Mouse (Mus musculus) brown adipose tissue, adult 24 weeks (tissue): ENCODE data around the gene Cdh23. TPM values are rescaled to one million over a fixed set of nuclear protein-coding genes. Genes with fewer than 3 reads are reported as not detected.

ENCODE experiments used
- H3K27ac ChIP-seq: fragments of 200-500 bp; replicated peaks from 2 replicates; pipeline ENCODE4 v1.5.1; 2012; ENCODE audit warnings: low read depth, mild to moderate bottlenecking, low read length
- H3K4me1 ChIP-seq: fragments of 200-500 bp; 2 replicates; pipeline ENCODE4 v1.6.1; 2012; ENCODE audit warnings: low read length, mixed read lengths; ENCODE audit not compliant: control insufficient read depth, insufficient read depth, insufficient read length
- H3K4me3 ChIP-seq: fragments of 200-500 bp; 2 replicates; pipeline ENCODE4 v1.5.1; 2012; ENCODE audit warnings: low read depth, mild to moderate bottlenecking, low read length, moderate library complexity; ENCODE audit not compliant: insufficient read depth
- polyA plus RNA-seq: library from polyadenylated mRNA; stranded (reverse); fragments of >200 nt; gene quantifications from 2 replicates; pipeline ENCODE4 v1.2.4, GENCODE M21; 2012; ENCODE audit not compliant: missing spikeins, insufficient read depth, insufficient read length

Gene Cdh23
- polyA plus RNA-seq, 1 experiment = 2.1 TPM

DNA sequence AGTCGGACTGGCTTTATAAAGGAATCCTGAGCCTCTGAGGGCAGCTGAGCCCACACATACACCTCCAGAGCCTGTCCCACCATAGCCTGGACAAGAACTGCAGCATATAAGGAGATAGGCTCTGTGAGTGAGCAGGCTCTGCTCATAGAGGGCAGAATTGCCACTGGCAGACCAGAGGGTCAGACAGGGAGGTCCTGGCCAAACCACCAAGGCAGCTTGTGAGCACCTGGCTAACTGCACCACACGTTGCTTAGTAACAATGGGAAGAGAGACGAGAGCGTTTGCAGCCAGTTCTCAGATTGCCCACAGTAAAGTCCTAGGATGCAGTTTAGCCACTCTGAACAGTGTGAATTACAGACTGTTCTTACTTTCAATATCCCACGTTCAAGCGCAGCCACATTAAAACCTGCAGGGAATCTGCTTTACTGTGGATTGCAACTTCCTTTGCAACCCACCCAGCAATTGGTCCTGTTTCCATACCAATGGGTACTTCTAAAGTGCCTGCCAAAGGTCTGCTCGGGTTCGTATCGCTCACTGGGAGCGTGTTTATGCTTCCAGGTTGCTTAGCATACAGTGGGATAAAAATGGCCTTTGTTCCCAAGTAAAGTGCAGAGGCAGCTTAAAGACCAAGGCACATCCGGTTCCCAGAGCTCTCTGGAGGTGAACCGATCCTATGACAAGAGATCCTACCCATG lies 334.5 kb downstream of the Cdh23 start:
- Histone ChIP-seq H3K4me3 (no peak overlapping the region), H3K4me1 (peaks cover 35% of the 10 kb centered on the region), H3K27ac (peak overlapping the region; percentile 55)

DNA sequence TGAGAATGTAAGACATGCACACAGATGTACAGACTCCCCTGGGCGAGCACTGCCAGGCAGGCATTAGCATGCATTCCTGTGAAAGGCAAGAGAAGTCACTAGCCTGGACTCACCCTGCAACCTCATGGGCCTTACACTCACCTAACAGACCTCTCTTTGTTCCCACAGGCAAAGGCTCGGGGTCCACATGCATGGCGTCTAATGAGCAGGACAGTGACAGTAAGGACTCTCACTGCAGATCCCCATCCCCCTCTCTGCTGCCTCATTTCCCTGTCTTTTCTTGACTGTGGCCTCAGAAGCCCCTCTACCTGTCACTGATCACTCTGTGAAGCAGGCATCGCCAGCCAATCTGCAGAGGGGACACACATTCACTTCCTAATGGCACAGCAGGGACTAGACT lies 337.5 kb downstream of the Cdh23 start:
- Histone ChIP-seq H3K4me1 (peaks cover 39% of the 10 kb centered on the region), H3K4me3 (no peak overlapping the region), H3K27ac (no peak overlapping the region)

GRCm38 (mm10) chr10:60357901-60358300 lies 338.4 kb downstream of the Cdh23 start:
- Histone ChIP-seq H3K27ac (no peak overlapping the region), H3K4me3 (no peak overlapping the region), H3K4me1 (peaks cover 43% of the 10 kb centered on the region)

DNA sequence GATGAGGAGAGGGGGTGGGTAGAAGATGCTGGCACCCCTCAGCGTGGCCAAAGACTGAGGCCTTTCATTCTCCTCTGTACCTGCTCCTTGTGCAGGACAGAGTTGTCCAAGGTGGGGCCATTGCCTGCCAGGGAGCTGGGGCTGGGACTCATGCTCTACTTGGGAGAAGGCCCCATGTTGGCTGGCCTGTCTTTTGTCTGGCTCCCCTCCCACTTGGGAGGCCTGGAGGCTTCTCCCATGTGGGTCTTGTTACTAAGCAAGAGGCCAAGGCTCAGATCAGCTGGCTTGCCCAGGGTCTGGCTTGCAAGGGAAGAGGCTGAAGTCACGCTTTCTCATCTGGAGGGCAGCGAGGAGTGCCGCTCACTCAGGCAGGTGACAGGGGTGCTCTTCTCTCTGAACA lies 338.8 kb downstream of the Cdh23 start:
- H3K4me3 ChIP-seq = no peak overlapping the region
- 0 out of 2 replicates have a peak overlapping the region, but pooled peaks have one; percentile 15 for H3K27ac ChIP-seq
- H3K4me1 ChIP-seq = peaks cover 45% of the 10 kb centered on the region

- peaks cover 44% of the 10 kb centered on the region for H3K4me1 ChIP-seq
- H3K4me3 ChIP-seq = no peak overlapping the region
- H3K27ac ChIP-seq = peak overlapping the region; percentile 31
These were observed 341.2 kb downstream of the Cdh23 start for GRCm38 (mm10) chr10:60354881-60355677.

- Histone ChIP-seq H3K27ac (peak overlapping the region; percentile 43), H3K4me1 (peaks cover 49% of the 10 kb centered on the region), H3K4me3 (no peak overlapping the region)
These were observed 342.3 kb downstream of the Cdh23 start for GRCm38 (mm10) chr10:60354003-60354325.

- Histone ChIP-seq H3K4me3 (0 out of 2 replicates have a peak overlapping the region, but pooled peaks have one; percentile 12), H3K27ac (peak overlapping the region; percentile 61), H3K4me1 (peaks cover 49% of the 10 kb centered on the region)
These were observed 342.9 kb downstream of the Cdh23 start for GRCm38 (mm10) chr10:60353241-60354002.

DNA sequence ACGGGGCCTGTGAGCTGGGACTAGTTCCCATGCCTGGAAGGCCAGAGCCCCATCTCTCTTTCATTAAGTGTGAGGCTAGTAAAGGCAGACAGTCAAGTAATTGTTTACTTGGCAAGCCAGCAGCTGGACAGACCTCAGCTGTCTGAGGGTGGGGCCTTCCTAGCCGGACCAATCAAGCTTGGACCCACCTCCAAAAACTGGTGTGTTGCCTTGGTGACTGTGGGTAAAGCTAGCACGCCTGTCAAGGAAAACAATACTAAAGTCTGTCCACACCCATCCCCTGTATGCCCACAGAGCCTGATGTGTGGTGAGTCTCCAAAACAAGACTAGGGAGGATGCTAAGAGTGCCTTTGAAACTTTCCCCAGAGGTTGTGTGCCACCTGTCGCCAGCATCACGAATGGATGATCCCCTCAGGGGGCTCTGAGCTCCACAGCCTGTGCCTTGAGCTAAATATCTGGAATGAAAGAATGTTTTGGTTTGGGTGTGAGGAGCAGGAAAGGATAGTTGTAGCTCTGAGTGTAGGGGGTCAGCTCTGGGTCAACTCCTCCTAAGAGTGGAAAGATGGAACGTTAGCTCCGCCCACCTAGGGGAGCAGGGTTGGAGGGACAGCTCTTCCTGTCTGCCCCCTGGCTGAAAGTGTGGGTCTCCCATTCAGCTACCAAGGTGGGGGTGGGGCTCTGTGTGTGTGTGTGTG lies 344.4 kb downstream of the Cdh23 start:
- Histone ChIP-seq H3K4me1 (peaks cover 38% of the 10 kb centered on the region), H3K27ac (peak overlapping the region; percentile 85), H3K4me3 (peak overlapping the region; percentile 34; the same call in 1 of the 2 replicates)

DNA sequence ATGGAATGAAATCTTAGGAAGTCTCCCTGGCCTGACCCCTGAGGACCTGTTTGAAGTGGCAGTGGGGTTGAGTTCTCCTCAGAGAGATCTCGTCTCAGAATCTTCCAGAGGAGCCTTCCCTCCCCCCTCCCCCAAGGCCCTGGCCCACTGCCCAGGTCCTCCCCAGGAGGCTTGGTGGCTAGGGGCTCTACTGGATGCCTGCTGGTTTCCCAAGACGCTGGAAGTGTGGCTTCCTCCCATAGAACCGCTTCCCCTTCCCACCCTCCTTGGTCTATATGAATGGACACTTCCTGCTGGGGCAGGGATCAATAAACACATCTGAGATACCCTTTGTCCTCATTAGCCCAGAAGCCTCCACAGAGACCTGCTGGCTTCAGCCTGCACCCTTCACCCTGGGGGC lies 345.0 kb downstream of the Cdh23 start:
- peaks cover 39% of the 10 kb centered on the region for H3K4me1 ChIP-seq
- peak overlapping the region; percentile 85 for H3K27ac ChIP-seq
- H3K4me3 ChIP-seq = peak overlapping the region; percentile 34

- Histone ChIP-seq H3K27ac (peak overlapping the region; percentile 85), H3K4me3 (peak overlapping the region; percentile 34), H3K4me1 (peaks cover 42% of the 10 kb centered on the region)
These were observed 345.5 kb downstream of the Cdh23 start for GRCm38 (mm10) chr10:60350805-60351167.

- H3K27ac ChIP-seq = peak overlapping the region; percentile 91
- peak overlapping the region; percentile 81 for H3K4me3 ChIP-seq
- peaks cover 42% of the 10 kb centered on the region for H3K4me1 ChIP-seq
These were observed 346.0 kb downstream of the Cdh23 start for GRCm38 (mm10) chr10:60350077-60350804.

GRCm38 (mm10) chr10:60349644-60350043 lies 346.6 kb downstream of the Cdh23 start:
- Histone ChIP-seq H3K4me3 (peak overlapping the region; percentile 81), H3K4me1 (peaks cover 39% of the 10 kb centered on the region), H3K27ac (peak overlapping the region; percentile 91)

- H3K27ac ChIP-seq = peak overlapping the region; percentile 91
- H3K4me3 ChIP-seq = peak overlapping the region; percentile 81
- peaks cover 35% of the 10 kb centered on the region for H3K4me1 ChIP-seq
These were observed 347.2 kb downstream of the Cdh23 start for GRCm38 (mm10) chr10:60349056-60349455.
